Mouse (Mus musculus): Measurements from ENCODE around the gene Slc15a5. TPM values are rescaled to one million over a fixed set of nuclear protein-coding genes. Genes with fewer than 3 reads are reported as not detected.

Gene Slc15a5
- total and polyA plus RNA-seq, 3 experiments, result 0.98 TPM; not detected in 2

- Histone ChIP-seq H3K4me3 (ENCODE audit: low read depth, low read length) (no peak overlapping the region), H3K9me3 (replicated peaks) (peaks cover 34% of the 10 kb centered on the region), H3K36me3 (replicated peaks) (no peaks in the 10 kb centered on the region), H3K27me3 (ENCODE audit: insufficient read depth, low read length) (no peaks in the 10 kb centered on the region), H3K4me1 (ENCODE audit: insufficient read depth, low read depth, low read length) (no peaks in the 10 kb centered on the region)
- DNase-seq (ENCODE audit: low spot score) (no peak), ATAC-seq (ENCODE audit: extremely low read depth, insufficient number of reproducible peaks, low FRiP score, poor library complexity, severe bottlenecking) (no peak)
- TF ChIP-seq POLR2AphosphoS5 (IDR thresholded peaks at IDR 0.05; ENCODE audit: insufficient replicate concordance, low read depth, low read length) (no peak), TAL1 (conservative IDR thresholded peaks at IDR 0.05; ENCODE audit: low read depth, low read length) (no peak), GATA1 (IDR thresholded peaks at IDR 0.05; ENCODE audit: borderline replicate concordance, low read length) (no peak), GATA2 (IDR thresholded peaks at IDR 0.05; ENCODE audit: borderline replicate concordance, low read depth, low read length) (no peak)
Measured at GRCm38 (mm10) chr6:138014976-138015674, 64.6 kb downstream of the Slc15a5 start.

- Histone ChIP-seq H3K4me1 (ENCODE audit: insufficient read depth, low read depth, low read length) (no peaks in the 10 kb centered on the region), H3K9me3 (replicated peaks) (peaks cover 40% of the 10 kb centered on the region), H3K4me3 (ENCODE audit: low read depth, low read length) (no peak overlapping the region), H3K36me3 (replicated peaks) (no peaks in the 10 kb centered on the region), H3K27me3 (ENCODE audit: insufficient read depth, low read length) (no peaks in the 10 kb centered on the region)
- ATAC-seq (ENCODE audit: extremely low read depth, insufficient number of reproducible peaks, low FRiP score, poor library complexity, severe bottlenecking) (no peak), DNase-seq (ENCODE audit: low spot score) (no peak)
- TF ChIP-seq POLR2AphosphoS5 (IDR thresholded peaks at IDR 0.05; ENCODE audit: insufficient replicate concordance, low read depth, low read length) (no peak), GATA1 (IDR thresholded peaks at IDR 0.05; ENCODE audit: borderline replicate concordance, low read length) (no peak), GATA2 (IDR thresholded peaks at IDR 0.05; ENCODE audit: borderline replicate concordance, low read depth, low read length) (no peak), CTCF (IDR thresholded peaks at IDR 0.05; ENCODE audit: low read depth, low read length) (no peak), TAL1 (conservative IDR thresholded peaks at IDR 0.05; ENCODE audit: low read depth, low read length) (no peak)
Measured at GRCm38 (mm10) chr6:138011955-138012354, 67.8 kb downstream of the Slc15a5 start.

- H3K4me1 ChIP-seq (ENCODE audit: insufficient read depth, low read depth, low read length), result no peaks in the 10 kb centered on the region
- no peak for DNase-seq (ENCODE audit: low spot score)
- ATAC-seq (ENCODE audit: extremely low read depth, insufficient number of reproducible peaks, low FRiP score, poor library complexity, severe bottlenecking), result no peak
- TF ChIP-seq CTCF (IDR thresholded peaks at IDR 0.05; ENCODE audit: low read depth, low read length) (no peak), GATA2 (IDR thresholded peaks at IDR 0.05; ENCODE audit: borderline replicate concordance, low read depth, low read length) (no peak), POLR2AphosphoS5 (IDR thresholded peaks at IDR 0.05; ENCODE audit: insufficient replicate concordance, low read depth, low read length) (no peak), TAL1 (conservative IDR thresholded peaks at IDR 0.05; ENCODE audit: low read depth, low read length) (no peak), GATA1 (IDR thresholded peaks at IDR 0.05; ENCODE audit: borderline replicate concordance, low read length) (no peak)
- H3K4me3 ChIP-seq (ENCODE audit: low read depth, low read length), result no peak overlapping the region
- H3K27me3 ChIP-seq (ENCODE audit: insufficient read depth, low read length), result no peaks in the 10 kb centered on the region
- H3K9me3 ChIP-seq (replicated peaks), result peaks cover 39% of the 10 kb centered on the region
- no peaks in the 10 kb centered on the region for H3K36me3 ChIP-seq (replicated peaks)
Measured at GRCm38 (mm10) chr6:138007705-138008104, 72.0 kb downstream of the Slc15a5 start.

- H3K9me3 ChIP-seq (replicated peaks), result peaks cover 34% of the 10 kb centered on the region
- H3K27me3 ChIP-seq (ENCODE audit: insufficient read depth, low read length), result no peaks in the 10 kb centered on the region
- H3K36me3 ChIP-seq (replicated peaks), result no peaks in the 10 kb centered on the region
- H3K4me1 ChIP-seq (ENCODE audit: insufficient read depth, low read depth, low read length), result no peaks in the 10 kb centered on the region
- TF ChIP-seq CTCF (IDR thresholded peaks at IDR 0.05; ENCODE audit: low read depth, low read length) (no peak), GATA1 (IDR thresholded peaks at IDR 0.05; ENCODE audit: borderline replicate concordance, low read length) (no peak), GATA2 (IDR thresholded peaks at IDR 0.05; ENCODE audit: borderline replicate concordance, low read depth, low read length) (no peak), POLR2AphosphoS5 (IDR thresholded peaks at IDR 0.05; ENCODE audit: insufficient replicate concordance, low read depth, low read length) (no peak), TAL1 (conservative IDR thresholded peaks at IDR 0.05; ENCODE audit: low read depth, low read length) (no peak)
- DNase-seq (ENCODE audit: low spot score) (no peak), ATAC-seq (ENCODE audit: extremely low read depth, insufficient number of reproducible peaks, low FRiP score, poor library complexity, severe bottlenecking) (no peak)
- no peak overlapping the region for H3K4me3 ChIP-seq (ENCODE audit: low read depth, low read length)
Measured at GRCm38 (mm10) chr6:138006525-138007251, 73.0 kb downstream of the Slc15a5 start.

GRCm38 (mm10) chr6:137989853-137990252, 89.9 kb downstream of the Slc15a5 start:
- Histone ChIP-seq H3K36me3 (replicated peaks) (no peaks in the 10 kb centered on the region), H3K9me3 (replicated peaks) (peaks cover 19% of the 10 kb centered on the region), H3K27me3 (ENCODE audit: insufficient read depth, low read length) (no peaks in the 10 kb centered on the region), H3K4me3 (ENCODE audit: low read depth, low read length) (no peak overlapping the region), H3K4me1 (ENCODE audit: insufficient read depth, low read depth, low read length) (no peaks in the 10 kb centered on the region)
- no peak for DNase-seq (ENCODE audit: low spot score)
- no peak for ATAC-seq (ENCODE audit: extremely low read depth, insufficient number of reproducible peaks, low FRiP score, poor library complexity, severe bottlenecking)
- TF ChIP-seq GATA2 (IDR thresholded peaks at IDR 0.05; ENCODE audit: borderline replicate concordance, low read depth, low read length), result no peak
- no peak for TF ChIP-seq POLR2AphosphoS5 (IDR thresholded peaks at IDR 0.05; ENCODE audit: insufficient replicate concordance, low read depth, low read length)
- no peak for TF ChIP-seq TAL1 (conservative IDR thresholded peaks at IDR 0.05; ENCODE audit: low read depth, low read length)
- TF ChIP-seq CTCF (IDR thresholded peaks at IDR 0.05; ENCODE audit: low read depth, low read length), result no peak
- no peak for TF ChIP-seq GATA1 (IDR thresholded peaks at IDR 0.05; ENCODE audit: borderline replicate concordance, low read length)

GRCm38 (mm10) chr6:137985169-137985568, 94.5 kb downstream of the Slc15a5 start:
- Histone ChIP-seq H3K9me3 (replicated peaks) (peaks cover 25% of the 10 kb centered on the region), H3K36me3 (replicated peaks) (no peaks in the 10 kb centered on the region), H3K27me3 (ENCODE audit: insufficient read depth, low read length) (no peaks in the 10 kb centered on the region), H3K4me1 (ENCODE audit: insufficient read depth, low read depth, low read length) (no peaks in the 10 kb centered on the region), H3K4me3 (ENCODE audit: low read depth, low read length) (no peak overlapping the region)
- no peak for DNase-seq (ENCODE audit: low spot score)
- TF ChIP-seq TAL1 (conservative IDR thresholded peaks at IDR 0.05; ENCODE audit: low read depth, low read length) (no peak), CTCF (IDR thresholded peaks at IDR 0.05; ENCODE audit: low read depth, low read length) (no peak), POLR2AphosphoS5 (IDR thresholded peaks at IDR 0.05; ENCODE audit: insufficient replicate concordance, low read depth, low read length) (no peak)
- no peak for ATAC-seq (ENCODE audit: extremely low read depth, insufficient number of reproducible peaks, low FRiP score, poor library complexity, severe bottlenecking)
